Mouse (Mus musculus): ENCODE data around the gene Cyp2g1. TPM values are rescaled to one million over a fixed set of nuclear protein-coding genes. Genes with fewer than 3 reads are reported as not detected.

Gene Cyp2g1
- not detected in 2 replicates for polyA plus RNA-seq (2015; fragmentation: Nextera tagmentation; extraction: Ambion mirVana)

DNA sequence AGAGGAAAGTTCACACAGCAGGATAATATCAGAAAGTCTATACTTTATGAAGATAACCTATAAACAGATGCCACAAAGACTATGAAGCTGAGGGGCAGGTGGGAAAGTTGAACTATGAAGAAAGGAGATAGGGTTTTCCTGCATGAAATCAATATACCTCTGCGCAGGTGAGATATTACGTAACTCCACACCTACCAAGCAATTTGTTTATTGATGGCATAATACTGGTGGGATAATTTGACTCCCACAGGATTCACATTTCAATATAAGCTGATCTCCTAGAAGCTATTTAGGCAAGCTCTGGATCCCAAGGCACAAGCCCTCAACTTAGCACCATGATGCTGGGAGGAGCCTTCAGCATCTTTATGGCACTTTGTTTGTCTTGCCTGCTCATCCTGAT is at the start of gene Cyp2g1:
TSS of gene Cyp2g1 (plus strand) at position 301 of the 400 bp plus-strand sequence.

DNA sequence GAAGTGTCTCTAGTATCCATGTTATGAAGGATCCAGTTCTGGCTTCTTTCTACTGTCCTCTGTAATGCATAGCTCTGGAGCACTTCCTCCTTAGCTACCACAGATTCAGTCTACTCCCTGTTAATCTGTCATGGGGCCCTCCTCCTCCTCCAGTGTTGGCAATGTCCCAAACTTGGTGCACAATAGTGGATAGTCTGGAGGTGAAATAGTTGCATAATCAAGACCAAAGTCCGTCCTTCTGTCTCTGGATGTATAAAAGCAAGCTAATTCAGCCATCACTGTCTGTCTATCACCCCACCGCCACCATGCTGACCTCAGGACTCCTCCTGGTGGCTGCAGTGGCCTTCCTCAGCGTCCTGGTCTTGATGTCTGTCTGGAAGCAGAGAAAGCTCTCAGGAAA is 26.4 kb downstream of the Cyp2g1 start, which contains the start of gene Cyp2a5:
TSS of gene Cyp2a5 (plus strand) at position 247 of the 400 bp plus-strand sequence.

Other genes with a start within 250 kb of the Cyp2g1 start
- not detected in 2 replicates for gene Vmn1r185, start 190.4 kb upstream of the Cyp2g1 start, polyA plus RNA-seq (2015; fragmentation: Nextera tagmentation; extraction: Ambion mirVana)
- gene Cyp2b23, start 122.5 kb upstream of the Cyp2g1 start, polyA plus RNA-seq (2015; fragmentation: Nextera tagmentation; extraction: Ambion mirVana): not detected in 2 replicates
- gene Cyp2b19, start 51.8 kb upstream of the Cyp2g1 start, polyA plus RNA-seq (2015; fragmentation: Nextera tagmentation; extraction: Ambion mirVana): 0.15 and 0.32 TPM in 2 replicates
- gene Cyp2a5, start 26.4 kb downstream of the Cyp2g1 start, polyA plus RNA-seq (2015; fragmentation: Nextera tagmentation; extraction: Ambion mirVana): 0.19 TPM in 1 of 2 replicates, not detected in the other
- not detected in 2 replicates for gene Cyp2a22, start 130.5 kb downstream of the Cyp2g1 start, polyA plus RNA-seq (2015; fragmentation: Nextera tagmentation; extraction: Ambion mirVana)
- gene Cyp2a12, start 220.2 kb downstream of the Cyp2g1 start, polyA plus RNA-seq (2015; fragmentation: Nextera tagmentation; extraction: Ambion mirVana): not detected in 2 replicates

Measured in neural tube, postnatal 0 days (tissue).